Mouse (Mus musculus) heart, embryonic 13.5 days (tissue): ENCODE results near the gene Itsn1. TPM values are rescaled to one million over a fixed set of nuclear protein-coding genes. Genes with fewer than 3 reads are reported as not detected.

ENCODE experiments used
- ATAC-seq: fragments of 200-750 bp; cut with Nextera tagmentation; 2 replicates; pipeline ENCODE4 v1.8.0; 2017; ENCODE audit warnings: moderate TSS enrichment; ENCODE audit not compliant: insufficient number of reproducible peaks, low FRiP score, low TSS enrichment; ENCODE audit errors: extremely low read depth
- H3K27ac ChIP-seq: fragments of 300-500 bp; sonication (generic); replicated peaks from 2 replicates; pipeline ENCODE4 v1.5.1; 2015; ENCODE audit warnings: moderate library complexity, mild to moderate bottlenecking, inconsistent platforms
- H3K27me3 ChIP-seq: fragments of 300-500 bp; sonication (generic); replicated peaks from 2 replicates; pipeline ENCODE4 v1.6.1; 2015; ENCODE audit warnings: mild to moderate bottlenecking, inconsistent platforms
- H3K36me3 ChIP-seq: fragments of 300-500 bp; sonication (generic); 2 replicates; pipeline ENCODE4 v1.6.1; 2015; ENCODE audit warnings: mild to moderate bottlenecking, inconsistent platforms
- H3K4me1 ChIP-seq: fragments of 300-500 bp; sonication (generic); 2 replicates; pipeline ENCODE4 v1.6.1; 2015; ENCODE audit warnings: inconsistent platforms
- H3K4me2 ChIP-seq: fragments of 300-500 bp; sonication (generic); 2 replicates; pipeline ENCODE4 v1.6.1; 2015; ENCODE audit warnings: inconsistent platforms, mild to moderate bottlenecking, moderate library complexity
- H3K4me3 ChIP-seq: fragments of 300-500 bp; sonication (generic); 2 replicates; pipeline ENCODE4 v1.5.1; 2015; ENCODE audit warnings: moderate library complexity, mild to moderate bottlenecking, inconsistent platforms
- H3K9ac ChIP-seq: fragments of 300-500 bp; sonication (generic); 2 replicates; pipeline ENCODE4 v1.6.1; 2015; ENCODE audit warnings: inconsistent platforms, mild to moderate bottlenecking, moderate library complexity
- H3K9me3 ChIP-seq: fragments of 300-500 bp; sonication (generic); 2 replicates; pipeline ENCODE4 v1.6.1; 2016; ENCODE audit warnings: inconsistent platforms
- whole genome bisulfite sequencing: fragments of 180-500 bp; shearing (Covaris S2); methylation state at CpG from one replicate; pipeline ENCODE4 v1.1.7; 2015; ENCODE audit warnings: mixed read lengths; 5-methylcytosine and 5-hydroxymethylcytosine counted together
- polyA plus RNA-seq: library from polyadenylated mRNA; unstranded; fragments of >200 nt; fragmentation: Nextera tagmentation; extraction: Ambion mirVana; gene quantifications from 2 replicates; pipeline ENCODE4 v1.2.1, GENCODE M21; 2015

Itsn1 gene
- polyA plus RNA-seq, 1 experiment from 2014 or later: 19.5 TPM

GRCm38 (mm10) chr16:91734771-91735170, 5.7 kb downstream of the Itsn1 start:
- no peak for ATAC-seq
- Histone ChIP-seq H3K27me3 (no peaks in the 10 kb centered on the region), H3K4me2 (no peak overlapping the region), H3K9ac (no peak overlapping the region), H3K4me3 (no peak overlapping the region), H3K27ac (no peak overlapping the region), H3K4me1 (peaks cover 61% of the 10 kb centered on the region), H3K36me3 (no peaks in the 10 kb centered on the region), H3K9me3 (no peaks in the 10 kb centered on the region)
- WGBS: 69% methylated on average over 5 of the region's 5 CpGs

- no peak overlapping the region for H3K4me3 ChIP-seq
- WGBS: 73% methylated on average over 7 of the region's 7 CpGs
- peaks cover 72% of the 10 kb centered on the region for H3K4me1 ChIP-seq
- H3K4me2 ChIP-seq: no peak overlapping the region
- ATAC-seq: no peak
- H3K9me3 ChIP-seq: no peaks in the 10 kb centered on the region
- H3K36me3 ChIP-seq: no peaks in the 10 kb centered on the region
- H3K27me3 ChIP-seq: no peaks in the 10 kb centered on the region
- H3K9ac ChIP-seq: no peak overlapping the region
- H3K27ac ChIP-seq: no peak overlapping the region
Observed at GRCm38 (mm10) chr16:91736046-91736816, 7.2 kb downstream of the Itsn1 start.

DNA sequence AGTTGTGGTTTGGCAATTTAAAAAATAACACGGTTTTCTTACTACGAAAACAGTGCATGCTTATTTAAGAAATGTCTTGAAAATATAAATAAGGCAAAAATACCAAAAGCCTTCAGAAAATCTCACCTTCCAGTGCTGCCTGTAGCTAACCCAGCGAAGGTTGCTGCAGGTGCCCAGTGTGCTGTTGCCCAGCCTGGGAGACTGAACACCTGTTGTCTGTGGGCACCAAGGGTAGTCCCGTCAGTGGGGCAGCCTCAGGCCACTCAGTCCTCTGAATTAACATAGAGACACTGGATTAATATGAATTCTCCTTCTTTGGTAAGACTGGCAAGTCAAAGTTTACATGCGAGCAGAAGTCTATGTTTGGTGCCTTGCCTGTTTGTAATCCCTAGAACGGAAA, 9.4 kb downstream of the Itsn1 start:
- no peak overlapping the region for H3K4me3 ChIP-seq
- WGBS: 84% methylated on average over 6 of the region's 6 CpGs
- no peaks in the 10 kb centered on the region for H3K9me3 ChIP-seq
- peaks cover 67% of the 10 kb centered on the region for H3K4me1 ChIP-seq
- no peak overlapping the region for H3K9ac ChIP-seq
- H3K36me3 ChIP-seq: no peaks in the 10 kb centered on the region
- H3K27me3 ChIP-seq: no peaks in the 10 kb centered on the region
- no peak for ATAC-seq
- no peak overlapping the region for H3K4me2 ChIP-seq
- no peak overlapping the region for H3K27ac ChIP-seq

DNA sequence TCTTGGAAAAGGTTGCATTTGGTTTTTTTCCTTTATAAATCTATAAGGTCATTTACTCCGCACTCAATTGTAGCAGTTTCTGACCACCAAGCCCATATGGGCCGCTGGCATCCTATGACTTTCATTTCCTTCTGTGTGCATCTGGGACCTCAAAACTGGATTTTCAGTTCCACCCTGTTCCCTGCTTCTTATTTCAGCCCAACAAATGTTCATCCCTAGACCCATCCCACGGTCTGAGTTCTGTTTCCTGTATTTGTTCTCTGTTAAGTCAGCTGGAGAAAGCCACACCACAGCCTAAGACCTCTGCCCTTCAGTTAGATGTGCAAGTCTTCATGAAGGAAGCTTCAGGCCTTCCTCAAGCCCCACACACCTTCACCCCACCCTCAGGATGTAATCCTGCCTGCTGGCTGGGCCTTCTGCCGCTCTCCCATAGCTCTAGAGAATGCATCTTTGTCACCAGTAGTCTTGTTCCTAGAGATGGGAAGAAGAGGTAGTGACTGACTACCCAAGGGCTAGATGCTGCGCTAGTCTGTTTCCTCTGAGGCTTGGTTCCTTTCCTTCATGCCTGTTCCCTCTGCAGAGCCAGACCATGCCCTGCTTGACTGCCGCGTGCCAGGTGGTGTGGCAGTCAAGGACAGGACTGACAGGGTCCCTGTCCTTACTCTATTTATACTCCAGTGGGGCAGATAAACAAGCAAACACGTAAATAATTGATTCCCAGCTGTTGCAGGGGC, 11.3 kb downstream of the Itsn1 start:
- WGBS: 48% methylated on average over 8 of the region's 8 CpGs
- Histone ChIP-seq H3K27me3 (no peaks in the 10 kb centered on the region), H3K4me2 (no peak overlapping the region), H3K4me1 (peaks cover 56% of the 10 kb centered on the region), H3K36me3 (0 out of 2 replicates have a peak, but pooled peaks cover 4% of the 10 kb centered on the region), H3K4me3 (no peak overlapping the region), H3K9me3 (no peaks in the 10 kb centered on the region), H3K27ac (peak overlapping the region; percentile 60), H3K9ac (0 out of 2 replicates have a peak overlapping the region, but pooled peaks have one; percentile 25)
- ATAC-seq: no peak

- H3K27me3 ChIP-seq: no peaks in the 10 kb centered on the region
- H3K27ac ChIP-seq: no peak overlapping the region
- H3K9ac ChIP-seq: peak overlapping the region; percentile 25; the same call in 1 of the 2 replicates
- H3K36me3 ChIP-seq: 0 out of 2 replicates have a peak, but pooled peaks cover 4% of the 10 kb centered on the region
- H3K9me3 ChIP-seq: no peaks in the 10 kb centered on the region
- H3K4me3 ChIP-seq: no peak overlapping the region
- ATAC-seq: no peak
- 45% methylated on average over 7 of the region's 7 CpGs for WGBS
- no peak overlapping the region for H3K4me2 ChIP-seq
- H3K4me1 ChIP-seq: peaks cover 56% of the 10 kb centered on the region
Observed at GRCm38 (mm10) chr16:91740918-91741255, 11.8 kb downstream of the Itsn1 start.

- 0 out of 2 replicates have a peak, but pooled peaks cover 4% of the 10 kb centered on the region for H3K36me3 ChIP-seq
- H3K4me2 ChIP-seq: no peak overlapping the region
- H3K9me3 ChIP-seq: no peaks in the 10 kb centered on the region
- H3K4me1 ChIP-seq: peaks cover 45% of the 10 kb centered on the region
- no peak overlapping the region for H3K27ac ChIP-seq
- H3K4me3 ChIP-seq: no peak overlapping the region
- ATAC-seq: no peak
- no peaks in the 10 kb centered on the region for H3K27me3 ChIP-seq
- 76% methylated on average over 7 of the region's 7 CpGs for WGBS
- no peak overlapping the region for H3K9ac ChIP-seq
Observed at GRCm38 (mm10) chr16:91743055-91743454, 14.0 kb downstream of the Itsn1 start.

DNA sequence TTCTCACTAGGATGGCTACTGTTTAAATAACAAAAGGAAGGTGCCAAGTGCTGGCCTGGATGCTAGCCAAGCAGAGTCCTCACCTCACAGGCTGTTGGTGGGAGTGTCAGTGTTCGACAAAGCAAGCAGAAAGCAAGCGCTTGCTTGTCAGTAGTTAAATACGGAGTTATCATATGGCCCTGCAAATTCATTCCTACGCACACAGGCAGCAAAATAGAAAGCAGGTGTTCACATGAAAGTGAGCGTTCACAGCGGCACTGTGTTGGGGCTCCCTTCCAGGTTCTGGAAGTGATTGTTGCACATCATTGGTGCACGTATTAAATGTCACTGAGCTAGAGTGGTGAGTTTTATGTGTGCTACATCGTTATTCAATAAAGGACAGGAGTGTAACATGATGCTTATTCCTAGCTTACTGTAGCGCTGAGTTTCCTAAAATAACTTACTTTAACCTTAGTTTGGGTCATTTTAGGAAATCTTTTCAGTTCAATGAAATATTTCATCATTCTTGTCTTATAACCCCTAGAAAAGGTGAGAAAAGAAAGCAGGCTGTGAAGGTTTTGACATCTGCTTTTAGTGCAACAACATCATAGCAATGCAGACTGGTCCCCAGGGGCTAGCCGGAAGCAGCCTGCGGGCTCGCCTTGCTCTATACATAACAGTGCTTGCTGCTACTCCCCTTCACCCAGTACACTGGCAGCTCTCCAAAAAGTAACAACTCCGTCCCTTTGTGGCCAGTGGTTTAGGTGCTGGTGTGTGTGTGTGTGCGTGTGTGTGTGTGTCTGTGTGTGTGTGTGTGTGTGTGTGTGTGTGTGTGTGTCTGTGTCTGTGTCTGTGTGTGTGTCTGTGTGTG, 17.2 kb downstream of the Itsn1 start:
- H3K4me1 ChIP-seq: peaks cover 23% of the 10 kb centered on the region
- H3K4me3 ChIP-seq: no peak overlapping the region
- H3K36me3 ChIP-seq: 0 out of 2 replicates have a peak, but pooled peaks cover 4% of the 10 kb centered on the region
- no peaks in the 10 kb centered on the region for H3K9me3 ChIP-seq
- WGBS: 40% methylated on average over 14 of the region's 14 CpGs
- no peak overlapping the region for H3K9ac ChIP-seq
- H3K27ac ChIP-seq: peak overlapping the region; percentile 13; the same call in 1 of the 2 replicates
- peak overlapping the region; percentile 30 for H3K4me2 ChIP-seq
- ATAC-seq: no peak
- H3K27me3 ChIP-seq: no peaks in the 10 kb centered on the region

DNA sequence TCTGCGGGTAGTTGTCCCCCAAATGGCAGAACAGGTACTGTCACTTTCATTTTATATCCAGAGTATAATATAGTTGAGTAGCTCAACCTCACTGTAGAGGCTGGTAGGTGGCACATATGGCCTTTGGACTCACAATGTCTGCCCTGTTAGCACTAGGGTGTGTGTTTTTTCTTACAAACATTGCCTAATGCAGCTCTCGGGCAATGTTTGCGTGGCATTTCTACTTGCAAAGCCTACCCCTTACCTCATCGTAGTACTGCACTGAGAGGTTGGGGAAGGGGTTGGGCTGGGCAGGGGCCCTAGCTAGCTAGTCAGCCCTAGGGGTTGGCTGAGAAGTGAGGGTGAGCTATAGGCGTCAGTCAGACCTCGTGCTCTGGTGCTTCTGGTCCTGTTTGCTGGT, 18.5 kb downstream of the Itsn1 start:
- 84% methylated on average over 6 of the region's 6 CpGs for WGBS
- H3K27me3 ChIP-seq: no peaks in the 10 kb centered on the region
- no peak for ATAC-seq

GRCm38 (mm10) chr16:91751644-91752385, 22.7 kb downstream of the Itsn1 start:
- Histone ChIP-seq H3K4me3 (no peak overlapping the region), H3K27me3 (no peaks in the 10 kb centered on the region), H3K9ac (no peak overlapping the region), H3K4me1 (peaks cover 18% of the 10 kb centered on the region), H3K4me2 (no peak overlapping the region), H3K9me3 (no peaks in the 10 kb centered on the region), H3K36me3 (no peaks in the 10 kb centered on the region; the same call in 1 of the 2 replicates), H3K27ac (no peak overlapping the region)
- 79% methylated on average over 13 of the region's 13 CpGs for WGBS
- ATAC-seq: no peak

More for the DNA sequence above, 18.5 kb downstream of the Itsn1 start:
- H3K27ac ChIP-seq: no peak overlapping the region
- no peak overlapping the region for H3K4me3 ChIP-seq
- peaks cover 25% of the 10 kb centered on the region for H3K4me1 ChIP-seq
- H3K9ac ChIP-seq: no peak overlapping the region
- H3K36me3 ChIP-seq: 0 out of 2 replicates have a peak, but pooled peaks cover 4% of the 10 kb centered on the region
- no peak overlapping the region for H3K4me2 ChIP-seq
- no peaks in the 10 kb centered on the region for H3K9me3 ChIP-seq

GRCm38 (mm10) chr16:91753611-91754010, 24.5 kb downstream of the Itsn1 start:
- Histone ChIP-seq H3K9me3 (no peaks in the 10 kb centered on the region), H3K4me1 (peaks cover 25% of the 10 kb centered on the region), H3K4me3 (no peak overlapping the region), H3K27me3 (no peaks in the 10 kb centered on the region), H3K27ac (no peak overlapping the region), H3K36me3 (no peaks in the 10 kb centered on the region; the same call in 1 of the 2 replicates), H3K4me2 (no peak overlapping the region), H3K9ac (no peak overlapping the region)
- no peak for ATAC-seq
- WGBS: 69% methylated on average over 4 of the region's 4 CpGs
